Mouse (Mus musculus) limb, embryonic 10.5 days (tissue): Measurements from ENCODE around the gene Syngr4. TPM values are rescaled to one million over a fixed set of nuclear protein-coding genes. Genes with fewer than 3 reads are reported as not detected.

ENCODE experiments used
- DNase-seq: peaks from one replicate; pipeline ENCODE4 v3.0.0-alpha.2; 2017; ENCODE audit warnings: low spot score
- H3K27ac ChIP-seq: fragments of 300-500 bp; sonication (generic); 2 replicates; pipeline ENCODE4 v1.5.1; 2016; ENCODE audit warnings: mild to moderate bottlenecking
- H3K27me3 ChIP-seq: fragments of 300-500 bp; sonication (generic); 2 replicates; pipeline ENCODE4 v1.6.1; 2016; ENCODE audit warnings: low read depth, mild to moderate bottlenecking; ENCODE audit not compliant: poor library complexity, severe bottlenecking
- H3K36me3 ChIP-seq: fragments of 300-500 bp; sonication (generic); 2 replicates; pipeline ENCODE4 v1.6.1; 2016; ENCODE audit warnings: mild to moderate bottlenecking, moderate library complexity
- H3K4me1 ChIP-seq: fragments of 300-500 bp; sonication (generic); 2 replicates; pipeline ENCODE4 v1.6.1; 2016
- H3K4me3 ChIP-seq: fragments of 300-500 bp; sonication (generic); 2 replicates; pipeline ENCODE4 v1.5.1; 2016; ENCODE audit warnings: mild to moderate bottlenecking, moderate library complexity
- H3K9me3 ChIP-seq: fragments of 300-500 bp; sonication (generic); replicated peaks from 2 replicates; pipeline ENCODE4 v1.6.1; 2016; ENCODE audit warnings: mild to moderate bottlenecking
- WGBS: fragments of 180-500 bp; shearing (Covaris S2); methylation state at CpG from one replicate; pipeline ENCODE4 v1.1.7; 2016; 5-methylcytosine and 5-hydroxymethylcytosine counted together
- polyA plus RNA-seq: library from polyadenylated mRNA; unstranded; fragments of >200 nt; fragmentation: Nextera tagmentation; extraction: Ambion mirVana; gene quantifications from 2 replicates; pipeline ENCODE4 v1.2.1, GENCODE M21; 2016

Gene Syngr4
- polyA plus RNA-seq, 1 experiment from 2014 or later, result 1.4 TPM

DNA sequence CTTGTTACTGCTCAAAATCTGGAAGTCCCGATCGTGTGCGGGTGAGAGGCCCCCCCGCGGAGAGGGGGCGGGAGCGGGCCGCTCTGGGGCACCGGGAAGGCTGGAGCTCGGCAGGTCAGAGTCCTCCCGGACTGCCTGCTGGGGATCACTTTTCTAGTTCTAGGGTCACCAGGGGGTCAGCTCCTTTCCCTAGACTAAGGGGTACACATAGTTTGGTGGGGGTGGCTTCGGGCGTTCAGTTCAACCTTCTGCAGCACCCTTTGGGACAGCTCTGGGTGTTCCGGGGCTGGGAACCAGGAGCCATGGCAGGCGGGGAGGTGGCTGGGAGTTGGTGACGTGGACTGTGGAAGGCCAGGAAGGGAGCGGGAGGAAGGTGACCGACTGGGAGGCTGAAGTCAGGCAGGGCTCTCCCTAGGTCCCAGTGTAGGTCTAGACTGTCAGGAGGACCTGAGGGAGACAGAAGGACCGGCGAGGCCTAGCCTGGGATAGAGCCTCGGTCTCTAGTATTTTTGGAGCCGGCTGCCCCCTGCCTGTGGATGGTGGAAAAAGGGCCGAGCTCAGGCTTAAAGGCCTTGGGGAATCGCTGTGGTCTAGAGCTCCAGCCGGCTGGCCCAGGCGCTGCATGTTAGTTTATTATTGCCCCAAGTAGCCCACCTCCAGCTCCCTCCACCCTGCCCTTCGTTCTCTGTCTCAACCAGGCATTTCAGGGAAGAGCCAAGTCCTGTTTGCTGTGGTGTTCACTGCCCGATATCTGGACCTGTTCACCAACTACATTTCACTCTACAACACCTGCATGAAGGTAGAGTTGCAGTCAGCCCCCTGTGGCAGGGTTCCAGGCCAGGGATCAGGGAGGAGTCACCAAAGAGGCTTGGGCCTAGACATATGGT lies 23.2 kb downstream of the Syngr4 start:
- DNase-seq, result peak; percentile 74
- WGBS, result 4% methylated on average over 28 of the region's 28 CpGs
- peaks cover 43% of the 10 kb centered on the region for H3K4me1 ChIP-seq
- H3K4me3 ChIP-seq, result peak overlapping the region; percentile 74
- peaks cover 40% of the 10 kb centered on the region for H3K27me3 ChIP-seq
- H3K36me3 ChIP-seq, result peaks cover 43% of the 10 kb centered on the region
- no peaks in the 10 kb centered on the region for H3K9me3 ChIP-seq
- peak overlapping the region; percentile 93 for H3K27ac ChIP-seq

DNA sequence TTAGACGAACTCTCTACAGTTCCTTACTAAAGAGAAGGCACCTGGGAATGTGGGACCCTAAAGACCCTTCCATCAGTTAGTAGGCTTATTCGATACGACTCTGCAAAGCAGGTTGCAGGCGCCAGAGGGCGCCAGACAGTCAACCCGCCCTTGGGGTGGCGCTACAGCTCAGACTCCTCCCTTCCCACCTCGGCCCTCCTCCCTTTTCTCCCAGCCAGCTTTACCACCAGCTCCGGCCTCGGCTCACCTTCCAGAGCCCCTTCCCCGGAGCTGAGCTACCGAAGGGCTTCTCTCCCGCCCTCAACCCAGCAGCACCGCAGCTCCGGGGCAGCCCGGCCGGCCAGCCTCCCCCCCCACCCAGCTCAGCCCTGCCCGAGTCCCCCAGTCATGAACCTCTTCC lies 23.9 kb downstream of the Syngr4 start, which contains the start of gene Kdelr1:
TSS of gene Kdelr1 (plus strand) at position 149 of the 400 bp plus-strand sequence.
- Histone ChIP-seq H3K27me3 (peaks cover 47% of the 10 kb centered on the region), H3K27ac (peak within 1 kb of the TSS; percentile 93), H3K4me3 (peak within 1 kb of the TSS; percentile 74), H3K36me3 (peaks cover 38% of the 10 kb centered on the region), H3K4me1 (peaks cover 50% of the 10 kb centered on the region), H3K9me3 (no peaks in the 10 kb centered on the region)
- WGBS, result under 1% methylated on average over 18 of the region's 18 CpGs
- peak; percentile 92 for DNase-seq

DNA sequence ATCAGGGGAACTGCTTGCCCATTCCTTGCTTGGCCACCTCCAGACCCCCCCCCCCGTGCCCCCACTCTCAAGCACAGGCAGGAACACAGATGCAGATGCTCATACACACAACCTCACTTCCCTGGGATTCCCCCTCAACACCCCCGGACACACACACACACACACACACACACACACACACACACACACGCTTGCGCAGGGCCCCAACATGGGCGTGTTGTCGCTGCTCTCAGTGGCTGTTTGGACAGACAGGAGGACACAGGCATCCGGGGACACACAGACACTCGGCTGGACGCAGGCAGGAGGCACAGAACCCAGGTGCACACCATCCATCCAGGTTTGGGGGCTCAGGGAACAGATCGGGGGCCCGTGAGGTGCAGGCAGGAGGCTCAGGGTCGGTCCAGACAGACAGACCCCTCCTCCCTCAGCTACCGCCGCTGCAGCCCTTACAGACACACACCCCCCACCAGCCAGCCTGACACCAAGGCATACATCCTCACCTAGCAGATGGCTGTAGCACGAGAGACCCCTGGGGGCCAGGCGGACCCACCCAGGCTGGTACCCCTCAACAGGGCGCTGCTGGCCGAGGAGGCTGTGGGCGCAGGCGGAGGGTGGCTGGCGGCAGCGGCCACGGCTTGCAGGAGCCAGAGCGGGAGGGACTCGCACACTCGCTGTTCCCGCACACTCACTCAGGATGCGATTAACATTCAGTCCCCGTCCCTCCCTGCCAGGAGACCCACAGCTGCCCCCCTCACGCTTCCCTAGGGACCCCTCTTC lies 26.0 kb downstream of the Syngr4 start:
- WGBS, result 1% methylated on average over 30 of the region's 30 CpGs

DNA sequence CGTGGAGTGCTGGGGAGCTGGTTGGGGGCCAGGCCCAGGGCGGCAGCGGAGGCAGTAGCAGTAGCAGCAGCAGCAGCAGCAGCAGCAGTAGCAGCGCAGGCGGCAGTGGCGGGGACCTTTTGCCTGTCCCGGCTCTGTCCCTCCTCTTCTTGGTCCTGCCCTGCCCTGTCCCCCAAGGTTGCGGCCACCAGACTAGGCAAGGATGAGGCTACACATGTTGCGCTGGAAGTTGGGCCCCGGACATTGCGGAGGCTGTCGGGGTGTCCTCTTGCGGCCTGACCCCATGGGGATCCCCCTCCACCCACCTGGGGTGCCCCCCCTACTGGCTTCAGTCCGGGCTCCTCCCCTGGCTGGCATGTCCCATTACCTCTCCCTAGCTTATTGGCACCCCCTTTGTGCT lies 26.7 kb downstream of the Syngr4 start:
- no peak overlapping the region for H3K27ac ChIP-seq

More for the DNA sequence above, 26.0 kb downstream of the Syngr4 start:
- H3K4me3 ChIP-seq, result peak overlapping the region; percentile 45
- no peaks in the 10 kb centered on the region for H3K9me3 ChIP-seq
- H3K36me3 ChIP-seq, result peaks cover 16% of the 10 kb centered on the region
- peaks cover 68% of the 10 kb centered on the region for H3K4me1 ChIP-seq
- peak overlapping the region; percentile 53; the same call in 1 of the 2 replicates for H3K27ac ChIP-seq
- DNase-seq, result peak; percentile 55
- peaks cover 66% of the 10 kb centered on the region for H3K27me3 ChIP-seq

DNA sequence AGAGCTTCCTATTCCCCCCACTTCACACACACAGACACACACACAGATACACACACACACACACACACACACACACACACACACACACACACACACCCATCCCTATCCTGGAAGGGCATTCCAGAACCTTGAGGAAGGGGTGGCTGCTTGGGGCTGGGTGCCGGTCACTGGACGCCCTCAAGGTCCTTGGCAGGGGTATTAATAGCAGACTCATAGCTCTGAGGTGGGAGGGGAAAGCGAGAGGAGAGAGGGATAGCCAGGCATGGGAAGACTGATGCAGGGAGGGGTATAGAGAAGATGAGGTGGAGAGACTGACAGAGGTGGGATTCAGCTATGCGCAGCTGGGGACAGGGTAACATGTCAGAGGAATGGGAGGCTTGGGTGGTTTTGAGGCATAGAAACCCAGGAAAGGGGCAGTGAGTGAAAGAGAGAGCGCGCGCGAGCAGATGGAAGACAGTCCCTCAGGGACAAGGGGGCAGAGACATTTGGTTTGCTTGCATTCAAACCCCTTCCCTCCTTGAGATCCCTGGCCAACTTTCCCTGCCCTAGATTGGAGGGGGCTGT lies 27.3 kb downstream of the Syngr4 start:
- no peak overlapping the region for H3K27ac ChIP-seq
- H3K36me3 ChIP-seq, result peaks cover 3% of the 10 kb centered on the region
- no peaks in the 10 kb centered on the region for H3K9me3 ChIP-seq
- peaks cover 59% of the 10 kb centered on the region for H3K4me1 ChIP-seq
- DNase-seq, result no peak
- H3K27me3 ChIP-seq, result peaks cover 70% of the 10 kb centered on the region
- H3K4me3 ChIP-seq, result peak overlapping the region; percentile 45
- 8% methylated on average over 8 of the region's 8 CpGs for WGBS

More for the DNA sequence above, 26.7 kb downstream of the Syngr4 start:
- peaks cover 70% of the 10 kb centered on the region for H3K27me3 ChIP-seq
- H3K9me3 ChIP-seq, result no peaks in the 10 kb centered on the region
- peaks cover 65% of the 10 kb centered on the region for H3K4me1 ChIP-seq
- H3K4me3 ChIP-seq, result peak overlapping the region; percentile 45
- H3K36me3 ChIP-seq, result peaks cover 9% of the 10 kb centered on the region
- 2% methylated on average over 14 of the region's 14 CpGs for WGBS
- peak; percentile 46 for DNase-seq

DNA sequence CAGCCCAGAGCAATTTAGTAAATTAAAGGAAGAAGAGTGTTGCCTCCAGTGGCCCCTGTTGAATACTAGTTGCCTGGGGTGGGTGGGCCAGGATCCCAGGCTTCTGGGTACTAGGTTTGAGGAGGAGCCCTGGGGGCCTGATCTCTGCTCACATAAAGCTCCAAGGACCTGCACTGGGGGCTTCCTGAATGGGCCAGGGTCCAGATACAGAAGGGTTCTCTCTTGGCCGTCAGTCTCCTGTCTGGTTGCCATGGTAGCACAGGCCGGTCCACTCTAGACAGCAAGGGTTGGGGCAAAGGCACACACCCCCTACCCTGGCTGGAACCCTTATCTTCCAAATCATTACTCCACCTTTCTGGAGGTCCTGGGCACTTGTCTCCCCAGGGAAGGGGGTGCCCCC lies 28.6 kb downstream of the Syngr4 start:
- Histone ChIP-seq H3K27me3 (peaks cover 70% of the 10 kb centered on the region), H3K36me3 (no peaks in the 10 kb centered on the region), H3K27ac (no peak overlapping the region), H3K4me3 (0 out of 2 replicates have a peak overlapping the region, but pooled peaks have one; percentile 0), H3K4me1 (peaks cover 51% of the 10 kb centered on the region), H3K9me3 (no peaks in the 10 kb centered on the region)
- 21% methylated on average over 2 of the region's 2 CpGs for WGBS
- DNase-seq, result no peak

DNA sequence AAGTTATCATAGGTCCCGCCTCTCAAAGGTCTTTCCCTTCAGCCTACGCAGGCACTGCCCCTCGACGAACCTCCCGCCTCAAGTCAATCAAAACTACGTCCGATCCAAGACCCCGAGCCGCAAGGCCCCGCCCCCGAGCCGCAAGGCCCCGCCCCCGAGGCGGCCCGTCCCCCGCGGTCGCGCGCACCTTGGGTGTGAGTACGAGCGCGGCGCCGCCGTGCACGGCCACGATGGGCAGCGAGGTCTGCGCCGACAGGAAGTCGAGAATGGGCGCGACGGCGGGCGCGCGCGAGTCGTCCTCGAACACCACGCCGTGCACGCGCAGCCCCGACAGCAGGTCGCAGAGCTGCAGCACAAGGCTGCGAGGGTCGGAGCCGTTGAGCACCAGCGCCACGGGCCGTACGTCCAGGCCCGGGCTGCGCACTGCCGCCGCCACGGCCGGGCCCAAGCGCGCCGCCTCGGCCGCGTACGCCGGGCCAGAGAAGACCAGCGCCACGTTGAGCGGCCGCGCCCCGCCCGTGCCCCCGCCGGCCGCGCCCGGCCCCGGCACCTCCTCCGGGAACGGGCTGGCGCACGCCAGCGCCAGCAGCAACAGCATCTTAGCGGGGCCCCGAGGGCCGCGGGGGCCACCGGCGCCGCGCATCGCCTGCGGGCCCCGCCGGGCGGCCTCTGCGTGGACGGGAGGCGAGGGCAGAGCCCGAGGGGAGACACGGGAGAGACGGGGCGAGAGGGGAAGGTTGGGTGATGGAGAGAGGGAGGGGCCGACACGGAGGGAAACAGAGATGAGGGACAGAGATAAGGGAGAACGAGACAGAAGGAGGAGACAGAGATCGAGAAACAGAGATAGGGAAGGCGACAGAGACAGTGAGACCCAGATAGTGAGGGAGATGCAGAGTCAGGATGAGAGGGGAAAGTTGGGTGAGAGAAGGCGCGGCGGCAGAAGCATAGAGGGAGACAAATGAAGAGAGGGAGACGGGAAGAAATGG lies 30.3 kb downstream of the Syngr4 start:
- under 1% methylated on average over 109 of the region's 117 CpGs for WGBS
- peak overlapping the region; percentile 71 for H3K4me3 ChIP-seq
- peak overlapping the region; percentile 92 for H3K27ac ChIP-seq
- H3K4me1 ChIP-seq, result peaks cover 51% of the 10 kb centered on the region
- H3K27me3 ChIP-seq, result peaks cover 72% of the 10 kb centered on the region
- DNase-seq, result peak; percentile 96
- no peaks in the 10 kb centered on the region for H3K9me3 ChIP-seq
- H3K36me3 ChIP-seq, result no peaks in the 10 kb centered on the region

DNA sequence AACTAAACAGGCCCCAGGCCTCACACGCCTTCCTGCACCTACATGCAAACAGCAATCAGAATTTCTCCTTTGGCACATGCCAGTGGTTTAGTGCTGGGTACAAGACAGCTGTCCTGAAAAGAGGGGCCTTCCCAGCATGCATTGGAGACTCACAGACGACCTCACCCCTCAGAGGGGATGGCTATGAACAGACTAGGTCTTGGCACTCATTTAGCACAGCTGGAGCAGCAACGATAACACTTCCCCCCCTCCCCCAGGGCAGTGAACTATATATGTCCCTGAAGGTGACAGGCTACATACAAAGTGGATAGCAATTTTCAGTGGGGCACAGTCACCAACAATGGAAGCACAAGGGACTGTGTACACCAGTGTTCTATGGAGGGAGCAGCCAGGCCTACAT lies 32.1 kb downstream of the Syngr4 start:
- 75% methylated on average over 3 of the region's 3 CpGs for WGBS
- peaks cover 34% of the 10 kb centered on the region for H3K4me1 ChIP-seq
- no peaks in the 10 kb centered on the region for H3K9me3 ChIP-seq
- DNase-seq, result no peak
- H3K36me3 ChIP-seq, result no peaks in the 10 kb centered on the region
- no peak overlapping the region for H3K27ac ChIP-seq
- H3K27me3 ChIP-seq, result peaks cover 72% of the 10 kb centered on the region
- H3K4me3 ChIP-seq, result no peak overlapping the region

DNA sequence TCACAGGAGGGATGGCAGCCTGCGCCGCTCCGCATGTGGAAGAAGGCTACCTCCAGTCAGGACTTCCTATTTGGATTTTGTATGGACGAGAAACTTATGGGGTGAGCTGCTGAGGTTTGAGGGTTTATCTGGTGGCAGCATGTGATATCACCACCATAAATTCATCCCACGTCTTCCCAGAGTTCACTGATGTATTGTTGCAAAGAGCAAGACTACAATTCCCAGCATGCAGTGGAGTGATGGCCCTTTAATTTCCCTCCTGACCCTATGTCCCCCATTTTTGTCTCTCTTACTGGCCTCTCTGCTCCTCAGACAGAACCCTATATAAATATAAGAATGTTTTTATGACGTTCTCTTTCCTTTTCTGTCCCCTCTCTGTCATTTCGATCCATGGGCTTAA lies 33.7 kb downstream of the Syngr4 start:
- no peak overlapping the region for H3K4me3 ChIP-seq
- no peaks in the 10 kb centered on the region for H3K9me3 ChIP-seq
- no peak overlapping the region for H3K27ac ChIP-seq
- no peak for DNase-seq
- 85% methylated on average over 7 of the region's 7 CpGs for WGBS
- H3K4me1 ChIP-seq, result peaks cover 23% of the 10 kb centered on the region
- no peaks in the 10 kb centered on the region for H3K36me3 ChIP-seq
- peaks cover 72% of the 10 kb centered on the region for H3K27me3 ChIP-seq

DNA sequence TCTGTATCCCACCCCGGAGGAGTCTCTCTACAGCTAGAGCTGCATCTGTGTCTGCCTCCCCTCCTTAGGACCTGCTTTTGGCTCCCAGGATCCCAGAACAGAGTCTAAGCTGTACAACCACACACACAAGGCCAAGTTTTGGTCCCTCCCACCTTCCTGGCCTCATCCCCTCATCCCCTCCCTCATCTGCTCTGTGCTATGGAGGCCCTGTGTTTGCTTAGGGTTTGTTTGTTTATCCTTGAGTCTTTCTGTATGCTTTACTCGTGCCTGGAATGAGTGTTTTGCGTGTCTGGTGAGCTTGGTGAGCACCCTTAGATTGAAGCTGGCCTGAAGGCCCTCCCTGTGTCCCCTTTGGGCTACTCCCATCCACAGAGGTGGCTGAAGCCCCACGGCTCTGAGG lies 37.5 kb downstream of the Syngr4 start:
- Histone ChIP-seq H3K4me3 (no peak overlapping the region), H3K36me3 (no peaks in the 10 kb centered on the region), H3K4me1 (peaks cover 18% of the 10 kb centered on the region), H3K27ac (no peak overlapping the region), H3K27me3 (peaks cover 76% of the 10 kb centered on the region), H3K9me3 (no peaks in the 10 kb centered on the region)
- no peak for DNase-seq
- WGBS, result 49% methylated on average over 4 of the region's 4 CpGs

DNA sequence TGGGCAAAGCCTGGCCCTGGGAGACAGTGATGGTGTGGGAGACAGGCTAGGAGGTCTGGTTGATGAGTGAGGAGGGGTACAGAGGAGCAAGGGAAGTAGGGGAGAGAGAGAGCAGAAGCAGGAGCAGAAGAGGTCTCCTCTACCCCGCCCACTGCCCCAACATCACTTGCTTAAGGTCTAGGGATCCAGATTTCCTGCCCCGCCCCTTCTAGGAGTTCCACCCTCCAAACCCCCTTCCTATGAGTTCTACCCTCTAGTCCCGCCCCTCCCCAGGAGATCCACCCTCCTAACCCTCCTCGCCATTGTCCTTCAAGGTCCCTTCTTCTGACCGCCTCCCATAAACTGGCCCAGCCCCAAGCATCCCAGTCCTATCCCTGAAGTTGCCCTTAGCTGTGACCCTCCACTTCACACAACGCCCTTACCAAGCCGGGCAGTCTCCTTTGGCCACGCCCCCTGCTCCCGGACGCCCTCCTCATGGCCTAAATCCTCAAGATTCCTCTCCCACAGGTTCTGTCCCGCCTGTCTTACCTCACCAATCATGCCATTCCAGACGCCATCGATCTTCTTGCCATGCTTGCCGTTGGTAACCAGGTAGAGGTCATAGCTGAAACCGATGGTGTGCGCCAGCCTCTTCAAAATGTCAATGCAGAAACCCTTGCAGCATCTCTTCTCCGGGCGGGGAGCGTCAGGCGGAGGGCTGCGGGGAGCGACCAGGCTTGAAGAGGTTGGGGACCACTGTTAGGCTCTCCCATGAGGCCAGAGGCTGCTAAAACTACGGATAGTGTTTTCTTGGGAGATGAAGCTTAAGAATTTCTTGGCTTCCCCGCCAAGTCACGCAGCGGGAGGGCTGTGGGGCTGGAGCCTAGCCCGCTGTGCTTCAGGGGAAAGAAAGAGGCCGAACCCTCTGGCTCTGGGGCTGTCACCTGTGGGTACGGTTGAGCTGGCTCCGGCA lies 39.3 kb downstream of the Syngr4 start:
- DNase-seq, result peak; percentile 61
- no peaks in the 10 kb centered on the region for H3K36me3 ChIP-seq
- peak overlapping the region; percentile 51 for H3K4me3 ChIP-seq
- H3K27ac ChIP-seq, result peak overlapping the region; percentile 27
- WGBS, result 2% methylated on average over 30 of the region's 30 CpGs
- H3K4me1 ChIP-seq, result peaks cover 18% of the 10 kb centered on the region
- no peaks in the 10 kb centered on the region for H3K9me3 ChIP-seq
- H3K27me3 ChIP-seq, result peaks cover 75% of the 10 kb centered on the region
